Mouse (Mus musculus) megakaryocyte, embryonic 14.5 days (primary cell): ENCODE data around the gene Srgap2. TPM values are rescaled to one million over a fixed set of nuclear protein-coding genes. Genes with fewer than 3 reads are reported as not detected.

Source experiments
- H3K27me3 ChIP-seq: replicated peaks from 2 replicates; pipeline ENCODE3; 2012; ENCODE audit warnings: inconsistent platforms
- H3K36me3 ChIP-seq: replicated peaks from 2 replicates; pipeline ENCODE3; 2012; ENCODE audit warnings: low read length, inconsistent platforms, mixed read lengths
- H3K4me1 ChIP-seq: 2 replicates; pipeline ENCODE4 v1.6.1; 2012; ENCODE audit warnings: inconsistent platforms
- H3K4me3 ChIP-seq: replicated peaks from 2 replicates; pipeline ENCODE3; 2012; ENCODE audit warnings: moderate library complexity, mild to moderate bottlenecking, inconsistent platforms
- H3K9me3 ChIP-seq: 2 replicates; pipeline ENCODE4 v1.6.1; 2012; ENCODE audit warnings: inconsistent platforms
- FLI1 ChIP-seq: IDR thresholded peaks from 2 replicates; pipeline ENCODE4 v1.6.1; 2012; ENCODE audit warnings: low read length, inconsistent platforms, mixed read lengths
- GATA1 ChIP-seq: IDR thresholded peaks from 3 replicates; pipeline ENCODE4 v1.6.1; 2012; ENCODE audit warnings: mixed read lengths, low read length, inconsistent platforms, borderline replicate concordance
- polyA plus RNA-seq: library from polyadenylated mRNA; stranded (reverse); fragments of >175 nt; gene quantifications from 2 replicates; pipeline ENCODE4 v1.2.3, GENCODE M21; 2012; ENCODE audit warnings: low replicate concordance; ENCODE audit not compliant: insufficient read depth

The Srgap2 gene
- polyA plus RNA-seq, 1 experiment: 12.2 TPM

GRCm38 (mm10) chr1:131284167-131284566 is 243.0 kb downstream of the Srgap2 start:
- peaks cover 34% of the 10 kb centered on the region for H3K36me3 ChIP-seq
- no peak overlapping the region for H3K4me3 ChIP-seq
- peaks cover 72% of the 10 kb centered on the region for H3K4me1 ChIP-seq
- TF ChIP-seq GATA1 (no peak), FLI1 (no peak)
- no peaks in the 10 kb centered on the region for H3K9me3 ChIP-seq
- peaks cover 6% of the 10 kb centered on the region for H3K27me3 ChIP-seq

- Histone ChIP-seq H3K27me3 (peaks cover 9% of the 10 kb centered on the region), H3K4me1 (peaks cover 83% of the 10 kb centered on the region), H3K9me3 (no peaks in the 10 kb centered on the region), H3K36me3 (peaks cover 16% of the 10 kb centered on the region), H3K4me3 (no peak overlapping the region)
- TF ChIP-seq FLI1: no peak
- no peak for TF ChIP-seq GATA1
Measured at GRCm38 (mm10) chr1:131281731-131282130, 245.4 kb downstream of the Srgap2 start.

GRCm38 (mm10) chr1:131280280-131280679 is 246.9 kb downstream of the Srgap2 start:
- TF ChIP-seq FLI1 (no peak), GATA1 (no peak)
- H3K9me3 ChIP-seq: no peaks in the 10 kb centered on the region
- H3K27me3 ChIP-seq: peaks cover 9% of the 10 kb centered on the region
- H3K4me1 ChIP-seq: peaks cover 88% of the 10 kb centered on the region
- no peak overlapping the region for H3K4me3 ChIP-seq
- peaks cover 16% of the 10 kb centered on the region for H3K36me3 ChIP-seq

- Histone ChIP-seq H3K4me1 (peaks cover 88% of the 10 kb centered on the region), H3K36me3 (peaks cover 25% of the 10 kb centered on the region), H3K4me3 (peak within 1 kb of the TSS; percentile 91), H3K9me3 (no peaks in the 10 kb centered on the region), H3K27me3 (peaks cover 9% of the 10 kb centered on the region)
- no peak for TF ChIP-seq FLI1
- no peak for TF ChIP-seq GATA1
Measured at GRCm38 (mm10) chr1:131279456-131279776, 247.7 kb downstream of the Srgap2 start, which contains the start of gene Ikbke. TSS of gene Ikbke (minus strand) at chr1:131279606.

- no peaks in the 10 kb centered on the region for H3K9me3 ChIP-seq
- H3K4me1 ChIP-seq: peaks cover 88% of the 10 kb centered on the region
- H3K27me3 ChIP-seq: peaks cover 9% of the 10 kb centered on the region
- TF ChIP-seq GATA1 (no peak), FLI1 (no peak)
- peak overlapping the region; percentile 91 for H3K4me3 ChIP-seq
- peaks cover 28% of the 10 kb centered on the region for H3K36me3 ChIP-seq
Measured at GRCm38 (mm10) chr1:131278606-131279455, 248.3 kb downstream of the Srgap2 start.

- Histone ChIP-seq H3K27me3 (peaks cover 7% of the 10 kb centered on the region), H3K4me3 (peak overlapping the region; percentile 20), H3K4me1 (peaks cover 90% of the 10 kb centered on the region), H3K36me3 (peaks cover 44% of the 10 kb centered on the region), H3K9me3 (no peaks in the 10 kb centered on the region)
- TF ChIP-seq FLI1 (no peak), GATA1 (no peak)
Measured at GRCm38 (mm10) chr1:131276831-131277230, 250.3 kb downstream of the Srgap2 start.

- Histone ChIP-seq H3K9me3 (no peaks in the 10 kb centered on the region), H3K36me3 (peaks cover 56% of the 10 kb centered on the region), H3K4me3 (no peak overlapping the region), H3K27me3 (peaks cover 4% of the 10 kb centered on the region), H3K4me1 (peaks cover 98% of the 10 kb centered on the region)
- TF ChIP-seq FLI1: no peak
- TF ChIP-seq GATA1: no peak
Measured at GRCm38 (mm10) chr1:131275577-131275976, 251.6 kb downstream of the Srgap2 start.

GRCm38 (mm10) chr1:131274725-131275539 is 252.2 kb downstream of the Srgap2 start:
- H3K4me1 ChIP-seq: peaks cover 98% of the 10 kb centered on the region
- peaks cover 63% of the 10 kb centered on the region for H3K36me3 ChIP-seq
- TF ChIP-seq FLI1 (no peak), GATA1 (no peak)
- H3K4me3 ChIP-seq: no peak overlapping the region
- H3K9me3 ChIP-seq: no peaks in the 10 kb centered on the region
- H3K27me3 ChIP-seq: peaks cover 4% of the 10 kb centered on the region

GRCm38 (mm10) chr1:131269797-131270578 is 257.2 kb downstream of the Srgap2 start:
- H3K4me1 ChIP-seq: peaks cover 63% of the 10 kb centered on the region
- H3K36me3 ChIP-seq: peaks cover 75% of the 10 kb centered on the region
- H3K4me3 ChIP-seq: no peak overlapping the region
- TF ChIP-seq GATA1 (no peak), FLI1 (no peak)
- no peaks in the 10 kb centered on the region for H3K9me3 ChIP-seq
- H3K27me3 ChIP-seq: peaks cover 14% of the 10 kb centered on the region
